Mouse (Mus musculus): ENCODE data around the gene Polr2a. TPM values are rescaled to one million over a fixed set of nuclear protein-coding genes. Genes with fewer than 3 reads are reported as not detected.
A peak's percentile ranks its signal among the peaks of the same experiment; 100 is the strongest.

Polr2a gene
- polyA plus RNA-seq, 1 experiment, result 103 TPM

- Histone ChIP-seq H3K36me3 (ENCODE audit: control insufficient read depth, insufficient read depth, low read length, poor library complexity, severe bottlenecking) (peaks cover 11% of the 10 kb centered on the region), H3K27ac (ENCODE audit: insufficient read depth, low read length) (peak overlapping the region; percentile 65), H3K4me1 (ENCODE audit: control insufficient read depth, insufficient read depth, low read length) (no peaks in the 10 kb centered on the region), H3K4me3 (ENCODE audit: low read depth, low read length) (peak overlapping the region; percentile 68), H3K27me3 (ENCODE audit: control insufficient read depth, insufficient read depth, low read length, poor library complexity, severe bottlenecking) (no peaks in the 10 kb centered on the region), H3K9ac (ENCODE audit: low read depth, poor library complexity, severe bottlenecking) (peak overlapping the region; percentile 85), H3K9me3 (replicated peaks; ENCODE audit: control insufficient read depth, insufficient read depth, low read length, poor library complexity, severe bottlenecking) (no peaks in the 10 kb centered on the region)
- TF ChIP-seq CTCF (IDR thresholded peaks at IDR 0.05; ENCODE audit: low read depth, low read length), result no peak
- TF ChIP-seq POLR2A (IDR thresholded peaks at IDR 0.05; ENCODE audit: insufficient read depth, low read length), result no peak
- TF ChIP-seq EP300 (IDR thresholded peaks at IDR 0.05; ENCODE audit: insufficient read depth, low read depth, low read length), result no peak
Observed at GRCm38 (mm10) chr11:69684128-69684745, 74.2 kb downstream of the Polr2a start.

Other genes with a start within 250 kb of the Polr2a start
- gene Dnah2, start 209.5 kb downstream of the Polr2a start, polyA plus RNA-seq (2011; ENCODE audit: insufficient read depth, insufficient read length, low read depth, missing spikeins), result 1.2 and 2.0 TPM in 2 replicates
- 3.9 and 4.0 TPM in 2 replicates for gene Efnb3, start 198.4 kb downstream of the Polr2a start, polyA plus RNA-seq (2011; ENCODE audit: insufficient read depth, insufficient read length, low read depth, missing spikeins)
- gene Wrap53, start 178.4 kb downstream of the Polr2a start, polyA plus RNA-seq (2011; ENCODE audit: insufficient read depth, insufficient read length, low read depth, missing spikeins), result 10.3 and 17.8 TPM in 2 replicates
- 230 and 277 TPM in 2 replicates for gene Trp53, start 178.3 kb downstream of the Polr2a start, polyA plus RNA-seq (2011; ENCODE audit: insufficient read depth, insufficient read length, low read depth, missing spikeins)
- gene Atp1b2, start 152.7 kb downstream of the Polr2a start, polyA plus RNA-seq (2011; ENCODE audit: insufficient read depth, insufficient read length, low read depth, missing spikeins), result 20.4 and 24.0 TPM in 2 replicates
- gene Shbg, start 140.7 kb downstream of the Polr2a start, polyA plus RNA-seq (2011; ENCODE audit: insufficient read depth, insufficient read length, low read depth, missing spikeins), result not detected in 2 replicates
- gene Sat2, start 136.6 kb downstream of the Polr2a start, polyA plus RNA-seq (2011; ENCODE audit: insufficient read depth, insufficient read length, low read depth, missing spikeins), result 9.1 and 9.6 TPM in 2 replicates
- gene Fxr2, start 125.6 kb downstream of the Polr2a start, polyA plus RNA-seq (2011; ENCODE audit: insufficient read depth, insufficient read length, low read depth, missing spikeins), result 170 and 173 TPM in 2 replicates
- gene Sox15, start 103.3 kb downstream of the Polr2a start, polyA plus RNA-seq (2011; ENCODE audit: insufficient read depth, insufficient read length, low read depth, missing spikeins), result 45.2 and 48.1 TPM in 2 replicates
- gene Mpdu1, start 96.0 kb downstream of the Polr2a start, polyA plus RNA-seq (2011; ENCODE audit: insufficient read depth, insufficient read length, low read depth, missing spikeins), result 65.7 and 71.0 TPM in 2 replicates
- 32.9 and 36.2 TPM in 2 replicates for gene Cd68, start 92.5 kb downstream of the Polr2a start, polyA plus RNA-seq (2011; ENCODE audit: insufficient read depth, insufficient read length, low read depth, missing spikeins)
- gene Eif4a1, start 86.2 kb downstream of the Polr2a start, polyA plus RNA-seq (2011; ENCODE audit: insufficient read depth, insufficient read length, low read depth, missing spikeins), result 1,464 and 1,502 TPM in 2 replicates
- 198 and 221 TPM in 2 replicates for gene Senp3, start 76.6 kb downstream of the Polr2a start, polyA plus RNA-seq (2011; ENCODE audit: insufficient read depth, insufficient read length, low read depth, missing spikeins)
- gene Tnfsf13, start 72.9 kb downstream of the Polr2a start, polyA plus RNA-seq (2011; ENCODE audit: insufficient read depth, insufficient read length, low read depth, missing spikeins), result 1.3 and 2.9 TPM in 2 replicates
- 3.4 and 4.1 TPM in 2 replicates for gene Tnfsf12, start 62.8 kb downstream of the Polr2a start, polyA plus RNA-seq (2011; ENCODE audit: insufficient read depth, insufficient read length, low read depth, missing spikeins)
- 1.9 and 3.6 TPM in 2 replicates for gene Tnfsfm13, start 62.5 kb downstream of the Polr2a start, polyA plus RNA-seq (2011; ENCODE audit: insufficient read depth, insufficient read length, low read depth, missing spikeins)
- not detected in 2 replicates for gene Slc35g3, start 3.3 kb upstream of the Polr2a start, polyA plus RNA-seq (2011; ENCODE audit: insufficient read depth, insufficient read length, low read depth, missing spikeins)
- 3.6 and 4.8 TPM in 2 replicates for gene Zbtb4, start 7.3 kb upstream of the Polr2a start, polyA plus RNA-seq (2011; ENCODE audit: insufficient read depth, insufficient read length, low read depth, missing spikeins)
- 10.1 and 12.1 TPM in 2 replicates for gene Chrnb1, start 37.3 kb upstream of the Polr2a start, polyA plus RNA-seq (2011; ENCODE audit: insufficient read depth, insufficient read length, low read depth, missing spikeins)
- gene Fgf11, start 43.2 kb upstream of the Polr2a start, polyA plus RNA-seq (2011; ENCODE audit: insufficient read depth, insufficient read length, low read depth, missing spikeins), result 1.8 and 2.5 TPM in 2 replicates
- 10.1 and 11.6 TPM in 2 replicates for gene Tmem102, start 47.0 kb upstream of the Polr2a start, polyA plus RNA-seq (2011; ENCODE audit: insufficient read depth, insufficient read length, low read depth, missing spikeins)
- not detected in 2 replicates for gene Gm39566, start 56.7 kb upstream of the Polr2a start, polyA plus RNA-seq (2011; ENCODE audit: insufficient read depth, insufficient read length, low read depth, missing spikeins)
- gene Spem2, start 59.8 kb upstream of the Polr2a start, polyA plus RNA-seq (2011; ENCODE audit: insufficient read depth, insufficient read length, low read depth, missing spikeins), result not detected in 2 replicates
- gene Spem1, start 63.5 kb upstream of the Polr2a start, polyA plus RNA-seq (2011; ENCODE audit: insufficient read depth, insufficient read length, low read depth, missing spikeins), result not detected in 2 replicates
- 19.6 and 25.4 TPM in 2 replicates for gene Nlgn2, start 79.1 kb upstream of the Polr2a start, polyA plus RNA-seq (2011; ENCODE audit: insufficient read depth, insufficient read length, low read depth, missing spikeins)
- gene Tmem256, start 79.9 kb upstream of the Polr2a start, polyA plus RNA-seq (2011; ENCODE audit: insufficient read depth, insufficient read length, low read depth, missing spikeins), result 97.1 and 103 TPM in 2 replicates
- gene Plscr3, start 87.7 kb upstream of the Polr2a start, polyA plus RNA-seq (2011; ENCODE audit: insufficient read depth, insufficient read length, low read depth, missing spikeins), result 27.2 and 31.2 TPM in 2 replicates
- 15.6 and 19.6 TPM in 2 replicates for gene Tnk1, start 100.1 kb upstream of the Polr2a start, polyA plus RNA-seq (2011; ENCODE audit: insufficient read depth, insufficient read length, low read depth, missing spikeins)
- gene Tmem95, start 119.4 kb upstream of the Polr2a start, polyA plus RNA-seq (2011; ENCODE audit: insufficient read depth, insufficient read length, low read depth, missing spikeins), result not detected in 2 replicates
- gene Kctd11, start 122.8 kb upstream of the Polr2a start, polyA plus RNA-seq (2011; ENCODE audit: insufficient read depth, insufficient read length, low read depth, missing spikeins), result 5.2 and 6.3 TPM in 2 replicates
- gene Acap1, start 136.9 kb upstream of the Polr2a start, polyA plus RNA-seq (2011; ENCODE audit: insufficient read depth, insufficient read length, low read depth, missing spikeins), result 1.5 and 2.3 TPM in 2 replicates
- 11.6 and 13.1 TPM in 2 replicates for gene 2810408A11Rik, start 142.3 kb upstream of the Polr2a start, polyA plus RNA-seq (2011; ENCODE audit: insufficient read depth, insufficient read length, low read depth, missing spikeins)
- gene Neurl4, start 142.4 kb upstream of the Polr2a start, polyA plus RNA-seq (2011; ENCODE audit: insufficient read depth, insufficient read length, low read depth, missing spikeins), result 27.9 and 32.4 TPM in 2 replicates
- 23.9 and 24.4 TPM in 2 replicates for gene Gps2, start 155.3 kb upstream of the Polr2a start, polyA plus RNA-seq (2011; ENCODE audit: insufficient read depth, insufficient read length, low read depth, missing spikeins)
- gene Eif5a, start 163.3 kb upstream of the Polr2a start, polyA plus RNA-seq (2011; ENCODE audit: insufficient read depth, insufficient read length, low read depth, missing spikeins), result 1,015 and 1,063 TPM in 2 replicates
- 55.2 and 57.2 TPM in 2 replicates for gene Ybx2, start 177.2 kb upstream of the Polr2a start, polyA plus RNA-seq (2011; ENCODE audit: insufficient read depth, insufficient read length, low read depth, missing spikeins)
- gene Slc2a4, start 189.6 kb upstream of the Polr2a start, polyA plus RNA-seq (2011; ENCODE audit: insufficient read depth, insufficient read length, low read depth, missing spikeins), result 2.7 and 3.2 TPM in 2 replicates
- gene Cldn7, start 206.1 kb upstream of the Polr2a start, polyA plus RNA-seq (2011; ENCODE audit: insufficient read depth, insufficient read length, low read depth, missing spikeins), result 106 and 144 TPM in 2 replicates
- gene Ctdnep1, start 222.5 kb upstream of the Polr2a start, polyA plus RNA-seq (2011; ENCODE audit: insufficient read depth, insufficient read length, low read depth, missing spikeins), result 61.9 and 63.4 TPM in 2 replicates
- gene Elp5, start 223.9 kb upstream of the Polr2a start, polyA plus RNA-seq (2011; ENCODE audit: insufficient read depth, insufficient read length, low read depth, missing spikeins), result 77.6 and 80.1 TPM in 2 replicates
- 141 and 144 TPM in 2 replicates for gene Gabarap, start 232.5 kb upstream of the Polr2a start, polyA plus RNA-seq (2011; ENCODE audit: insufficient read depth, insufficient read length, low read depth, missing spikeins)
- gene Phf23, start 237.1 kb upstream of the Polr2a start, polyA plus RNA-seq (2011; ENCODE audit: insufficient read depth, insufficient read length, low read depth, missing spikeins), result 75.6 and 83.0 TPM in 2 replicates
- 60.1 and 63.3 TPM in 2 replicates for gene Dvl2, start 242.0 kb upstream of the Polr2a start, polyA plus RNA-seq (2011; ENCODE audit: insufficient read depth, insufficient read length, low read depth, missing spikeins)

Data from ES-Bruce4 (cell line).